Mouse (Mus musculus): ENCODE measurements around the gene Dnah12.
"Not testable (repeated sequence)": the region's sequence is repeated elsewhere in the genome, so short reads cannot be mapped to it uniquely, and the experiment has no call there.

Gene Dnah12

GRCm38 (mm10) chr14:26692974-26693373 is at the start of gene Dnah12:
Gene Dnah12, plus strand, starts transcription at chr14:26693274.
- no peak for DNase-seq

DNA sequence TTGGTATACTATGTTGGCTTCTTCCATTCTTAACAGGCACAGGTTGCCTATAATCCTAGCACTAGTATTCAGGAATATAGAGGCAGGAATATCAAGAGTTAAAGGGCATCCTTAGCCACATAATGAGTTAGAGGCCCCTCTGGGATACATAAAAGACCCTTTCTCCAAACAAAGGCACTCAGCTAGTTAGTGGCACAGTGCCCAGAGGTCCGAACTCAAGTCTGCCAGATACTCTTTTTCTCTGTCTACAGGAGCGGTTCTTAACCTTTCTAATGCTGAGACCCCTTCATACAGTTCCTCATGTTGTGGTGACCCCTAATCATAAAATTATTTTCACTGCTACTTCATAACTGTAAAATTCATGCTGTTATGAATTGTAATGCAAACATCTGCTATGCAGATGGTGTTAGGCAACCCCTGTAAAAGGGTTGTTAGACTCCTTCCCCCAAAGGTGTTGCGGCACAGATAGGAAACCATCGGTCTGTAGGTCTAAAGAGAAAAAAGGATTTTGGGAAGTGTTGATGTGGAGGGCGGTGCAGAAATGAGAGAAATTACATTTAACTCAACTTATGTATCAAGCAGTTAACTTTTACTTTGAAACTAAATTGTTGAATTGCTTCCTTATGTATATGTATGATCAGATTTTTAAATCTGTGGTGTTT is 47.0 kb upstream of the Dnah12 start:
- DNase-seq: no peak

GRCm38 (mm10) chr14:26647811-26648210 is 45.3 kb upstream of the Dnah12 start:
- no peak for DNase-seq

DNA sequence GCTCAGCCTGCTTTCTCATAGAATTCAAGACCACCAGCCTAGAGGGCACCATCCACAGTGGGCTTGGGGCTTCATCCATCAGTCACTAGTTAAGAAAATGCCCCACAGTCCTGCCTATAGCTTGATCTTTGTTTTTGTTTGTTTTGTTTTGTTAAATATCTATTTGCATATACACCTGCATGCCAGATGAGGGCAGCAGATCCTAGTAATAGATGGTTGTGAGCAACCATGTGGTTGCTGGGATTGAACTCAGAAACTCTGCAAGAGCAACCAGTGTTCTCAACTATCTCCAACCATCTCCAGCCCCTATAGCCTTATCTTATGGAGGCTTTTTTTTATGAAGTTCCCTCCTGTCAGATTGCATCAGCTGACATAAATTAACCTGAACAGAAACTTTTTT is 41.2 kb upstream of the Dnah12 start:
- DNase-seq: peak in 1 of 2 experiments; percentile 18

DNA sequence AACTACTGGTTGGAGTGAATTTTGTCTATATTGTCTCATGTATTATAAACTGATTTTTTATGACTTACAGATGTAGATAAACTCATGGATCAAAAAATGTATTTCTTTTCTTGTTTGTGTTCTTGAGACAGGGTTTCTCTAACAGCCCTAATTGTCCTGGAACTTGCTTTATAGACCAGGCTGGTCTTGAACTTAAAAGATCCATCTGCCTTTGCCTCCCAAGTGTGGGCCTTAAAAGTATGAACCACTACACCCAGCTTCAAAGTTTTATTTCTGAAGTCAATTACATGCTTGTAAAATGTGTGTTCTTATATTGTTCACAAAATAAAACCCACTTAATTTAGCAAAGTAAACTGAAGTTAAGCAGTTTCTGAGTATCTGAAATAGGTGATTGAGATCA is 34.9 kb upstream of the Dnah12 start:
- DNase-seq: no peak

DNA sequence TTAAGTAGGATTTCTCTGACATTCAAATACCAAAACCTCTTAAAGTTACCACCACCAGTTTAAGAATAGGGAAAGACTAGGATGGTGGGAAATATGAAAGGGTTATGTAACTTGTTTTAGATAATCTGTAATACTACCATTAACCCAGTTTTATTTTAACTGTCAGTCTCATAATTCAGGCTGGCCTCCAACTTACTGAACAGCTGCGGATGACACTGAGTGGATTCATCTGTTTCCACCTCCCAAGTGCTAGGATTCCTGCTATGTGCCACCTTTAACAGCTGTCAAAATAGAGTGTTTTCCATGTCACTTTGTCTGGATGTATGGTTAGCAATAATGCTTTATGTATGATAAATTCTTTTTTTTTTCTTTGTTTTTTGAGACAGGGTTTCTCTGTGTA is 32.8 kb upstream of the Dnah12 start:
- no peak for DNase-seq

DNA sequence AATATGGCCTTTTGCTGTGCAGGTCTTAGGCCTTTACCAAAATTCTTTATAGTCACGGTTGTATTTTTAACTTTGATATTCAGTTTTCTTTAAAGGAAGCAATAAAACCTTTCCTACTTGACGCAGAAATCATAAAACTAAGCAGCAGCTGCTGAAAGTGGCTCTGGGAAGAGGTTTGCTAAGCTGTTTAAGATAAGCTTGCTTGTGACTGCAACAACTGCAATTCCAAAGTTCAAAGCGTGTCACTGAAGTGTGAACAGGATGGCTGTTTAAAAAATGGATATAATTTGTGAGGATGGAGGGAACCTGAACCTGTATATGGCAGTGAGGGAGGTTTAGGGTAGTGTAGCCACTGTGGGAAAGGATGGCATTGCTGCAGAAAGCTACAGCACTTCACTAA is 31.1 kb upstream of the Dnah12 start:
- DNase-seq: no peak

- no peak for DNase-seq
Observed at GRCm38 (mm10) chr14:26662488-26662887, 30.6 kb upstream of the Dnah12 start.

DNA sequence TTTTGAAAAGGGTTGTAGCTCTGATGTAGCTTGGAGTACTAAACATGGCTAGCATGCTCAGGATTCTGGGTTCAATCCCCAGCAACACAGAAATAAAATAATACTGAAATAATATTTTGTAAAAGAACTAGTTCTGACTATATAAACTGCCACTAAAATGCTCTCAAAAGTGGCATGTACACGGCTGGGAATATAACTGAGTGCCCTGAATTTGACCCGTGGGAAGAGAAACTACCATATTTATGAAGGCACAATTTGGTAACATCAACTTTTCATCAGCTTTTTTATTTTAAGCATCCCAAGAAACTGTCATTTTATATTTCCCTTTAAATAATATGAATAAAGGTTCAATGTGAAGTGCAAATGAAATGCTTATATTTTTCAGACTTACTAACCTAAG is 29.2 kb upstream of the Dnah12 start:
- DNase-seq: no peak

GRCm38 (mm10) chr14:26667991-26668370 is 25.1 kb upstream of the Dnah12 start:
- no peak for DNase-seq

DNA sequence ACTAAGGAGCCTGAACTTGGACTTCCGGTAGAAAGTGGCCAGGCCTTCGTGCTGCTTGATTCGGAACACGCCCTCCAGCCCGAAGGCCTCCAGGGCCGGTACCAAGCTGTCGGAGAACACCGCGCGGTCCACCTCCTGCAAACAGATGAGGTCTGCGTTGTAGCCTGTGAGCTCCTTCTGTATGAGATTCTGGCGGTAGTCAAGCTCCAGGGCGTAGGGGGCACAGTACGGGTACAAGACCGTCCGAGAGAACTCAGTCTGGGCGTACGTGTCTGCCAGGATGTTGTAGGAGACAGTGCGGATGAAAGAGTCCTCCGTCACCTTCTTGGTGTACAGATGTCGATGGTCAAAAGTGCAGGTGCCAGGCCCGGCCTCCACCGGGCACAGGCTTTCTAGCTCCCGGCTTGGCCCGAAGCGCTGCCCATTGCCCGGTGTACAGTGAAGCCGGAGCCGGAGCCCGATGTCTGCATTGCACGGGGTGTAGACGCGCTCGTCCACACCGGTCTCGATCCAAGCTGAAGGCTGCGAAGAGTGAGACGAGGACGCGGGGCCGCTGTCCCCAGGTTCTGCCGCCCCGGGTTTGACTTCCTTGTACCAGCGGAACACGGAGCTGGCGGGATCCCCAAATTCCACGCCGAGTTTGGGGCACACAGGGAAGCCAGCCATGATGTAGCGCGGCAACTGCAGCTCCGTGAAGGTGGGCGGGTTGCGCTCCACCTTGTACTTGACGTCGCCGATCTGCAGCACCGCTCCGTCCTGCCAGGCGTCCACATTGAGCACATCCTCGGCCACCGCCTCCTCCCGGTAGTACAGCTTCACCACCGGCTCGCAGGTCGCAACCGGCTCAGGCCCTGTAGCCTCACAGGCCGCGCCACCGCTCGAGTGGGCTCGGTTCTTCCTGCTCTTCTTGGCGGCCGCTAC is 24.4 kb upstream of the Dnah12 start:
- peak; percentile 30 to 67 for DNase-seq

DNA sequence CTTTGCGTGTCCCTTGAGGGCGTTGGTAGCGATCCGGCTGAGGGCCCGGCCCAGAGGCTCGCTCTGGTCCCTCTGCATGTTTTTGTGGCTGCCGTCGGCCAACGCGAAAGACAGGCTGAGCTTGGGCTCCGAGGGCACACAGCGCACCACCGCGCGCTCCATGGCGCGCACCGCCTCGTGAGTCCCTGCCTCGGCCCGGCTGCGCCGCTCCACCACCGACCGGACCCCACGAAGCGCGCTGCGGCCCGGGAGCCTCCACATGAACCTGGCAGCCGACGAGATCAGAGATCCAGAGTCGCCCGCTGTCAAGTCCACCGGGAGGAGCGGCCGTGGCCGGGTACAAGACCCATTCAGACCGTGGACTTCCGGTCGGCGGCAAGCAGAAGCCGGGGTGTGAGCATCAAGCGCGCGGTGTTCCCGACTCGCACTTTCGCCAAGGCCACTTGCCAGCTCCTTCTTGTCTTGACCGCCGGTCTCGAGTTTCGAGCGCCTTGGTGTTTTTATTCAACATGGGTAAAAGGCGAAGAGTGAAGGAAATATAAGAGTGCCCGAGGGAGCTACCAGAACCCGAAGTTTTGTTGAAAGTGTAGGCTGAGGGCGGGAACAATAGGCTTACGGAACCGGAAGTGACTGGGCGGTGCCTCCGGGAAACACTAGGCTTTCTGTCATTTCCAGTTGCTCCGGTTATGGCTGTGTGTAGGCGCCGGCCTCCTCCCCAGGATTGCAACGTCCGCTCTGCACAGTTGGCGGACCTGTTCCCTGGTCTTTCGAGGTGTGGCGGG is 23.6 kb upstream of the Dnah12 start, which contains the start of gene Pde12:
Pde12 (minus strand) TSS at position 592 of the 782 bp plus-strand sequence.
- peak; percentile 91 to 93 for DNase-seq

GRCm38 (mm10) chr14:26670964-26671363 is 22.1 kb upstream of the Dnah12 start:
- no peak for DNase-seq

- not testable (repeated sequence) for DNase-seq
Observed at GRCm38 (mm10) chr14:26671870-26672615, 21.0 kb upstream of the Dnah12 start.

GRCm38 (mm10) chr14:26674476-26675169 is 18.5 kb upstream of the Dnah12 start:
- peak; percentile 12 to 51 for DNase-seq

DNA sequence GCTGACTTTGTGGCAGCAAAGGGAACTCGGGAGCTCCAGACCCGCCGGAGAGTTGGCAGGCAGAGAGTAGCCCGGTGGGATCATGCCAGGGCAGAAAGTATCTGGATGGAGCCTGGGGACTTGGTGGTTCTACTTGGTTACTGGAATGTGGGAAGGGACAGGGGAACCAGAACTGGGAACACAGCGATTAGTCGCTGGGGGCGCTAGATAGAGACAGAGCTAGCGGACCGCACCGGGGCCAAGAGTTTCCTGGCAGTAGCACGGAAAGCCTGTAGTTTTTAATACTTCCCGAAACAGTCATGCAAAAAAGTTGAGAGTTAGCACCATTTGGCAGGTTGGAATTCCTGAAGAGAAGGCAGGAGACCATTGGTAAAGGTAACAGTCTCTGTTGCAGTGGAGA is 17.7 kb upstream of the Dnah12 start:
- DNase-seq: peak; percentile 71 to 72

DNA sequence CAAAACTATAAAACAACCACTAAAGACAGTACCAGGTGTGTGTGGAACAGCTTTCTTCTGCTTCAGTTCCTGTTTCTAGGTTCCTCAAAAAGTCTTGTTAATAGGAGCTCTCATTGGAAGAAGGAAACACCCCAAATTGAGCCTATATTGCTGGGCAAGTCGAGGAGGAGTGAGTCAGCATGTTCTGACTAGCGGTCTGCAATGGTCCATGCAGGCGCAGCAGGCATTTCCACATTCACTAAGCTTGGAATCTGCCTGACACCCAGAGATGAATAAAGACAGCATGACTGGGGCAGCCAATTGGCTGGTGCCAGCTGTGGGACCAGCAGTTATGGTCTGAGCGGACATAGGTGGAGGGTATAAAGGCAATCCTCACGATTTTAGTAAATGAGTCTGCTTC is 17.3 kb upstream of the Dnah12 start:
- peak in 1 of 2 experiments; percentile 34 for DNase-seq

GRCm38 (mm10) chr14:26690727-26691126 is 2.3 kb upstream of the Dnah12 start:
- no peak for DNase-seq

DNA sequence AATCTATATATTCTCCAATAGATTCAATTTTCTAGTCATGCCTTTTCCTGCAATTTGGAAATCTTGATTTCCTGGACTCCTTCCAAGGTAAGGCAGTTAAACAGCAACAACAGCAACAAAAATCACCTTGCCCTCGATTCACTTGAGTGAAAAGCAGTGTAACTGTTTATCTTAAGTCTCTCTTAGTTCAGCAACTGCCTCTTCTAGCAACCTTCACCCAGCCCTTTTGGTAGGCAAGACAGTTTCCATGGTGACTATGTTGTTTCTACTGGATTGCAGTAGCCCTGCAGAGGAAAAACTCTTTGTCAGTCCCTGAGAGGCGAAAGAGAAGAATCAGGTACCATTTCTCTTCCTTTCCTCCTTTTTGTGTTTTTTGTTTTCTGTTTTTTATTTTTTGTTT is 1.7 kb upstream of the Dnah12 start:
- peak in 1 of 2 experiments; percentile 14 for DNase-seq

DNA sequence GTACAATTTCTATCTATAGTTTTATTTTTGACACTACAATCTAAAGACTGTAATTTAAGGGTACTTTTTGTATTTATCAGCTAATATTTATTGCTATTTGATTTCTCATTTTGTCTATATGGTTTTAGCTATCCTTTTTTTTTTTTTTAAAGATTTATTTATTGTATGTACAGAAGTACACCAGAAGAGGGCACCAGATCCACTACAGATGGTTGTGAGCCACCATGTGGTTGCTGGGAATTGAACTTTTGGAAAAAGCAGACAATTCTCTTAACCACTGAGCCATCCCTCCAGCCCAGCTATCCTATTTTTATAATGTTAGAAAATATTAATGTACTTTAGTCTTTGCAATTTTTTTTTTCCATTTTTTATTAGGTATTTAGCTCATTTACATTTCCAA is 4.8 kb downstream of the Dnah12 start:
- DNase-seq: no peak

GRCm38 (mm10) chr14:26705246-26705645 is 12.2 kb downstream of the Dnah12 start:
- not testable (repeated sequence) for DNase-seq

- DNase-seq: not testable (repeated sequence)
Observed at GRCm38 (mm10) chr14:26719696-26720095, 26.6 kb downstream of the Dnah12 start.

Measured in kidney, postnatal 25 days (tissue).